Mouse (Mus musculus) heart, postnatal 0 days (tissue): ENCODE measurements around the gene Nfkb1. TPM values are rescaled to one million over a fixed set of nuclear protein-coding genes. Genes with fewer than 3 reads are reported as not detected.

Experiments
- ATAC-seq: fragments of 200-750 bp; cut with Nextera tagmentation; 2 replicates; pipeline ENCODE4 v1.8.0; 2017; ENCODE audit warnings: low read depth, moderate number of reproducible peaks, moderate library complexity; ENCODE audit not compliant: insufficient read depth
- DNase-seq: peaks from one replicate; pipeline ENCODE4 v3.0.0-alpha.2; 2016; ENCODE audit warnings: low spot score
- H3K27ac ChIP-seq: fragments of 300-500 bp; sonication (generic); 2 replicates; pipeline ENCODE4 v1.5.1; 2014; ENCODE audit warnings: low read depth, mild to moderate bottlenecking
- H3K27me3 ChIP-seq: fragments of 300-500 bp; sonication (generic); 2 replicates; pipeline ENCODE4 v1.6.1; 2014; ENCODE audit warnings: low read length, mixed read lengths; ENCODE audit not compliant: control insufficient read depth, insufficient read depth
- H3K36me3 ChIP-seq: fragments of 300-500 bp; sonication (generic); replicated peaks from 2 replicates; pipeline ENCODE4 v1.6.1; 2014; ENCODE audit warnings: low read length, mixed read lengths; ENCODE audit not compliant: control insufficient read depth, insufficient read depth
- H3K4me1 ChIP-seq: fragments of 300-500 bp; sonication (generic); 2 replicates; pipeline ENCODE4 v1.6.1; 2014; ENCODE audit warnings: antibody characterized with exemption; ENCODE audit not compliant: control insufficient read depth, insufficient read depth
- H3K4me2 ChIP-seq: fragments of 300-500 bp; sonication (generic); 2 replicates; pipeline ENCODE4 v1.6.1; 2014; ENCODE audit warnings: low read depth, mild to moderate bottlenecking, low read length, moderate library complexity
- H3K4me3 ChIP-seq: fragments of 300-500 bp; sonication (generic); 2 replicates; pipeline ENCODE4 v1.5.1; 2014; ENCODE audit warnings: low read depth, low read length
- H3K9ac ChIP-seq: fragments of 300-500 bp; sonication (generic); replicated peaks from 2 replicates; pipeline ENCODE4 v1.6.1; 2014; ENCODE audit warnings: low read depth, low read length, mixed read lengths
- H3K9me3 ChIP-seq: fragments of 300-500 bp; sonication (generic); replicated peaks from 2 replicates; pipeline ENCODE4 v1.6.1; 2016; ENCODE audit warnings: low read length; ENCODE audit not compliant: control insufficient read depth
- CTCF ChIP-seq: IDR thresholded peaks from 2 replicates; pipeline ENCODE4 v1.5.1; 2016; ENCODE audit warnings: antibody characterized with exemption, control low read depth, low read depth
- EP300 ChIP-seq: IDR thresholded peaks from 2 replicates; pipeline ENCODE4 v1.6.1; 2016; ENCODE audit warnings: antibody characterized with exemption, low read depth
- WGBS: fragments of 180-500 bp; shearing (Covaris S2); extraction: QIAGEN DNeasy Blood & Tissue Kit; methylation state at CpG from one replicate; pipeline ENCODE4 v1.1.7; 2014; 5-methylcytosine and 5-hydroxymethylcytosine counted together
- polyA plus RNA-seq: library from polyadenylated mRNA; unstranded; fragments of >200 nt; fragmentation: Nextera tagmentation; extraction: Ambion mirVana; gene quantifications from 2 replicates; pipeline ENCODE4 v1.2.1, GENCODE M21; 2015
- total RNA-seq: library from RNA; depleted of rRNA; stranded (reverse); fragments of >200 nt; gene quantifications from 2 replicates; pipeline ENCODE4 v1.2.3, GENCODE M21; 2014; ENCODE audit warnings: low replicate concordance

Nfkb1 gene
- total and polyA plus RNA-seq, 2 experiments from 2014 or later: 12.5 to 61.7 TPM

DNA sequence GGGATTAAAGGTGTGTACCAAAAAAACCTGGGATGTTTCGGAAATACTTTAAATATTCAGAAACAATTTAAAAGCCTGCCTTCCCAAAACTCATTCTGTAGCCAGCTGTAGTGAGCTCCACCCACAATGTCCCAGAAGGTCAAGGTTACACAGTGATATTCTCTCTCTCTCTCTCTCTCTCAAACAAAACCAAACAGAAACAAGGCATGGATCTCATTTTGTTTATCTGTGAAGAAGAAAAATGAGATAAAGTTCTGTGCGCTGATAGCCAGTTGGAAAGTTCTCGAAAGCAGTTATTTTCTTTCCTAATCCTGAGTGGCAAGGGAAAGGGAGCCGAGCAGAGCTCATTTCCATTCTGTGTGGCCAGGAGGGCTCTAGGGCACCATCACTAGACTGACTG is 85.9 kb downstream of the Nfkb1 start:
- Histone ChIP-seq H3K36me3 (peaks cover 75% of the 10 kb centered on the region), H3K9me3 (no peaks in the 10 kb centered on the region), H3K4me1 (peaks cover 32% of the 10 kb centered on the region), H3K27ac (peak overlapping the region; percentile 21; the same call in 1 of the 2 replicates), H3K27me3 (no peaks in the 10 kb centered on the region), H3K9ac (no peak overlapping the region), H3K4me3 (no peak overlapping the region), H3K4me2 (no peak overlapping the region)
- no peak for DNase-seq
- no peak for ATAC-seq
- 60% methylated on average over 4 of the region's 4 CpGs for WGBS
- no peak for TF ChIP-seq EP300
- TF ChIP-seq CTCF: no peak

GRCm38 (mm10) chr3:135604626-135605417 is 86.5 kb downstream of the Nfkb1 start:
- peaks cover 73% of the 10 kb centered on the region for H3K36me3 ChIP-seq
- WGBS: 72% methylated on average over 10 of the region's 10 CpGs
- H3K4me3 ChIP-seq: no peak overlapping the region
- H3K9me3 ChIP-seq: no peaks in the 10 kb centered on the region
- no peak for DNase-seq
- H3K4me2 ChIP-seq: no peak overlapping the region
- no peak overlapping the region for H3K9ac ChIP-seq
- TF ChIP-seq EP300 (no peak), CTCF (no peak)
- H3K27ac ChIP-seq: 0 out of 2 replicates have a peak overlapping the region, but pooled peaks have one; percentile 3
- H3K27me3 ChIP-seq: no peaks in the 10 kb centered on the region
- ATAC-seq: no peak
- H3K4me1 ChIP-seq: peaks cover 32% of the 10 kb centered on the region

DNA sequence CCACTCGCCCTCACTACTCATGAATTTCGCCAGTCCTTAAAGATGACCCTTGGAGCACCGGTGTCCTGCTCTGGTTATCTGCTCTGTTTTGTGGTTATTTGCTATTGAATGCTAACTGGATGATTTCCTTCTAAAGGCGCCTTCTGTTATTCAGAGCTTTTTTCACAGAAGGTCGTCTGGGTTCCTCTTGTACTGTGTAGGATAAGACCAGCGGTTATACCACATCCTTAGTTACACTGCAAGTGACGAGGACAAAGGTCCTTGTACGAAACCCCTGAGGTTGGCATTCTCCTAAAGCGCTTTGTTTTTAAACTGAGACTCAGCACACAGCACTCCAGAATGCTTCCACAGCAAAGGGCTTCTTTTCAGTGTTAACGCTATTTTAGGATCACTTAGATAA is 88.6 kb downstream of the Nfkb1 start:
- 42% methylated on average over 10 of the region's 10 CpGs for WGBS
- Histone ChIP-seq H3K4me2 (no peak overlapping the region), H3K27ac (peak overlapping the region; percentile 73), H3K36me3 (peaks cover 65% of the 10 kb centered on the region), H3K4me1 (peaks cover 32% of the 10 kb centered on the region), H3K4me3 (no peak overlapping the region), H3K9me3 (no peaks in the 10 kb centered on the region), H3K27me3 (no peaks in the 10 kb centered on the region), H3K9ac (no peak overlapping the region; the same call in 1 of the 2 replicates)
- no peak for TF ChIP-seq EP300
- TF ChIP-seq CTCF: no peak
- peak; percentile 17; the same call in 1 of the 2 replicates for ATAC-seq
- peak; percentile 34 for DNase-seq

DNA sequence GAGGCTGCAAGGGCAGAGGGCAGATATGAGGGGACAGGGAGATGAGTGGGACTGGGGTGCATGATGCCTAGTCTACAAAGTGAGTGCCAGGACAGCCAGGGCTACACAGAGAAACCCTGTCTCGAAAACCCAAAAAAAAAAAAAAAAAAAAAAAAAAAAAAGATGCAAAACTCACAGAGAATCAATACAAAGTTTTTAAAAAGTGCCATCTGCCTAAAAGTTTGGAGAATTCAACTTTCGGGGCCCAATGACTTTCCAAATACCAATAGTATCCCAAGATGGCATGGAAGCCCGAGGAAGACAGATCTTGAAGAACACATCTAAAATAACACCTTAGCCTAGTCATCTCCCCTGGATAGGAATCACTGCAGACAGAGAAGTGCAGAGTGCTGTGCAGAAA is 93.0 kb downstream of the Nfkb1 start:
- Histone ChIP-seq H3K36me3 (peaks cover 67% of the 10 kb centered on the region), H3K4me1 (peaks cover 11% of the 10 kb centered on the region)
- TF ChIP-seq EP300 (no peak), CTCF (no peak)

DNA sequence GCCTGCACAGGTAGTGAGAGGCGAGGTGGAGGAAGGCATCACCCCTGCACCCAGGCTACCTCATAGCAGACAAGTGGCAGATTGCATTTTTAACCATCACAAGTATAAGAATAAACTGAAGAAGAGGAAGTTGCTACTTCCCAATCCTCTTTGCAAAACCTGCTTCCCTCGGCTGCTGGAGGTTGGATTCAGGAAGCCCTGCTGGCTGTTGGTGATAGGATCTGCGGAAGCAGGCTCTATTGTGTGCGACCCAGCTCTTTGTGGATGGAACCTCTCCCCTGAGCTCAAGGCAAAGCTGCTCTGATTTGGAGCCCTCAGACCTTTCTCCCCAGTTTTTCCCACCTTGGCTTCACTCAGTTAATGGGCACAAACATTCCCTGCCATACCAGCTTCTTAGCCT is 94.3 kb downstream of the Nfkb1 start:
- no peak overlapping the region for H3K4me3 ChIP-seq
- H3K4me1 ChIP-seq: no peaks in the 10 kb centered on the region
- peak overlapping the region; percentile 78 for H3K27ac ChIP-seq
- no peak overlapping the region for H3K9ac ChIP-seq
- DNase-seq: no peak
- no peaks in the 10 kb centered on the region for H3K27me3 ChIP-seq
- peaks cover 61% of the 10 kb centered on the region for H3K36me3 ChIP-seq
- H3K4me2 ChIP-seq: no peak overlapping the region
- no peaks in the 10 kb centered on the region for H3K9me3 ChIP-seq
- ATAC-seq: peak; percentile 52; the same call in 1 of the 2 replicates
- WGBS: 59% methylated on average over 4 of the region's 4 CpGs
- TF ChIP-seq CTCF (no peak; the same call in 1 of the 2 replicates), EP300 (no peak)

More for the DNA sequence above, 93.0 kb downstream of the Nfkb1 start:
- no peaks in the 10 kb centered on the region for H3K27me3 ChIP-seq
- no peaks in the 10 kb centered on the region for H3K9me3 ChIP-seq
- H3K27ac ChIP-seq: no peak overlapping the region
- no peak for ATAC-seq
- no peak for DNase-seq
- no peak overlapping the region for H3K4me2 ChIP-seq
- no peak overlapping the region for H3K9ac ChIP-seq
- no peak overlapping the region for H3K4me3 ChIP-seq
- WGBS: 74% methylated on average over 3 of the region's 3 CpGs
